Mouse (Mus musculus) lung, postnatal 0 days (tissue): ENCODE results near the gene Mfap1a. TPM values are rescaled to one million over a fixed set of nuclear protein-coding genes. Genes with fewer than 3 reads are reported as not detected.
"Not testable (repeated sequence)": the region's sequence is repeated elsewhere in the genome, so short reads cannot be mapped to it uniquely, and the experiment has no call there.

Source experiments
- ATAC-seq: fragments of 200-750 bp; cut with Nextera tagmentation; 2 replicates; pipeline ENCODE4 v1.8.0; 2017; ENCODE audit warnings: moderate library complexity
- DNase-seq: peaks from one replicate; pipeline ENCODE4 v3.0.0-alpha.2; 2016; ENCODE audit warnings: low spot score
- H3K27ac ChIP-seq: fragments of 300-500 bp; sonication (generic); 2 replicates; pipeline ENCODE4 v1.5.1; 2014; ENCODE audit warnings: antibody characterized with exemption, mild to moderate bottlenecking, low read length, mixed read lengths
- H3K27me3 ChIP-seq: fragments of 300-500 bp; sonication (generic); replicated peaks from 2 replicates; pipeline ENCODE4 v1.6.1; 2014; ENCODE audit warnings: low read length, mixed read lengths; ENCODE audit not compliant: insufficient read depth
- H3K36me3 ChIP-seq: fragments of 300-500 bp; sonication (generic); 2 replicates; pipeline ENCODE4 v1.6.1; 2014; ENCODE audit warnings: low read length, mixed read lengths; ENCODE audit not compliant: insufficient read depth
- H3K4me1 ChIP-seq: fragments of 300-500 bp; sonication (generic); 2 replicates; pipeline ENCODE4 v1.6.1; 2014; ENCODE audit warnings: antibody characterized with exemption, low read depth, low read length, mixed read lengths; ENCODE audit not compliant: insufficient read depth
- H3K4me2 ChIP-seq: fragments of 300-500 bp; sonication (generic); replicated peaks from 2 replicates; pipeline ENCODE4 v1.6.1; 2014; ENCODE audit warnings: low read depth, mild to moderate bottlenecking, low read length, moderate library complexity, mixed read lengths
- H3K4me3 ChIP-seq: fragments of 300-500 bp; sonication (generic); 2 replicates; pipeline ENCODE4 v1.5.1; 2014; ENCODE audit warnings: low read depth, low read length
- H3K9ac ChIP-seq: fragments of 300-500 bp; sonication (generic); replicated peaks from 2 replicates; pipeline ENCODE4 v1.6.1; 2014; ENCODE audit warnings: low read depth, mild to moderate bottlenecking
- H3K9me3 ChIP-seq: fragments of 300-500 bp; sonication (generic); 2 replicates; pipeline ENCODE4 v1.6.1; 2016; ENCODE audit warnings: low read length, mixed read lengths
- CTCF ChIP-seq: IDR thresholded peaks from 2 replicates; pipeline ENCODE4 v1.5.1; 2016; ENCODE audit warnings: antibody characterized with exemption, mild to moderate bottlenecking
- EP300 ChIP-seq: IDR thresholded peaks from 2 replicates; pipeline ENCODE4 v1.6.1; 2016; ENCODE audit warnings: antibody characterized with exemption, mild to moderate bottlenecking, control low read depth
- WGBS: fragments of 180-500 bp; shearing (Covaris S2); extraction: QIAGEN DNeasy Blood & Tissue Kit; methylation state at CpG from one replicate; pipeline ENCODE4 v1.1.7; 2014; 5-methylcytosine and 5-hydroxymethylcytosine counted together
- polyA plus RNA-seq: library from polyadenylated mRNA; unstranded; fragments of >200 nt; fragmentation: Nextera tagmentation; extraction: Ambion mirVana; gene quantifications from 2 replicates; pipeline ENCODE4 v1.2.1, GENCODE M21; 2015

Mfap1a gene
- polyA plus RNA-seq, 1 experiment from 2014 or later, result 16.3 TPM

DNA sequence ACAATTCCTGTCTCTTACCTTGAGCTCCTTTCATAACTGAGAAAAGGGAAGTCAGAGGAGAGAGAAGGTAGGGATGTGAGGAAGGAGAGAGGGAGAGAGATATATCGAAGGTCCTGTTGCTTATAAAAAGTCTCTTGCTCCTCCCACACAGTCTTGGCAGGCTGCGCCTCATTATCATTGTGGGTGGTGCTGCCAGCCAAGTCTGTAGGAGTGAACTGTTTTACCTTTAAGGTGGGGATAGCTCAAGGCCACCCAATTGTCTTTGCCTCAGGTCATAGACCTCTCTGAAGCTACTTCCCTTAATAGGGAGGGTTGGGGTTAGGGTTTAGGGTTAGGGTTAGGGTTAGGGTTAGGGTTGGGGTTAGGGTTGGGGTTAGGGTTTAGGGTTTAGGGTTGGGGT, 15.5 kb upstream of the Mfap1a start:
- H3K27me3 ChIP-seq, result no peaks in the 10 kb centered on the region
- H3K36me3 ChIP-seq, result no peaks in the 10 kb centered on the region
- ATAC-seq (no peak), DNase-seq (no peak)
- H3K9ac ChIP-seq, result no peak overlapping the region
- H3K9me3 ChIP-seq, result no peaks in the 10 kb centered on the region
- TF ChIP-seq EP300, result no peak
- TF ChIP-seq CTCF, result no peak
- H3K4me2 ChIP-seq, result no peak overlapping the region
- no peak overlapping the region for H3K27ac ChIP-seq
- no peak overlapping the region for H3K4me3 ChIP-seq
- no peaks in the 10 kb centered on the region for H3K4me1 ChIP-seq
- WGBS, result 79% methylated on average over 2 of the region's 2 CpGs

GRCm38 (mm10) chr2:121518711-121519110, 12.2 kb upstream of the Mfap1a start:
- H3K27me3 ChIP-seq, H3K27ac ChIP-seq, H3K4me3 ChIP-seq, H3K9ac ChIP-seq, DNase-seq, H3K4me1 ChIP-seq, ATAC-seq, H3K4me2 ChIP-seq, H3K36me3 ChIP-seq, H3K9me3 ChIP-seq: not testable (repeated sequence)
- 92% methylated on average over 4 of the region's 4 CpGs for WGBS

DNA sequence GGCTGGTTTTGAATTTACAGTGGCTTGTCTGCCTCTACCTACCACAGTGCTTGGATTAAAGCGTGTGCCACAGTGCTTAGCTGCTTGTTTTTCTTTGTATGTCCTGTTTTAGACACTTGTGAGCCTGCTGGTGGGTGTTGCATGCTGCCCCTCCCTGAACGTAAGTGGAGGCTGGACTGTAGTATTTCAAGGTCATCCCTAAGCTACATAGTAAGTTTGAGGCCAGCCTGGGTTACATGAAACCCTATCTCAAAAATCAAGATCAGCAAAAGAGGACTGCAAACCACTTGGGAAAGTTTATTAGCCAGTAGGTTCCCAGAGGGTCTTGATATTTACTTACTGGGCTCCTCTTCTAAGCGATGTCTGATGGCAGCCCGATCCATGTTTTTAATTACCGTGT, 11.6 kb upstream of the Mfap1a start:
- no peaks in the 10 kb centered on the region for H3K27me3 ChIP-seq
- no peaks in the 10 kb centered on the region for H3K4me1 ChIP-seq
- TF ChIP-seq CTCF, result no peak
- no peak for TF ChIP-seq EP300
- 92% methylated on average over 5 of the region's 5 CpGs for WGBS
- ATAC-seq, result no peak
- no peak overlapping the region for H3K4me3 ChIP-seq
- H3K9me3 ChIP-seq, result no peaks in the 10 kb centered on the region
- H3K4me2 ChIP-seq, result no peak overlapping the region
- no peak overlapping the region for H3K27ac ChIP-seq
- H3K36me3 ChIP-seq, result no peaks in the 10 kb centered on the region
- no peak for DNase-seq
- no peak overlapping the region for H3K9ac ChIP-seq

DNA sequence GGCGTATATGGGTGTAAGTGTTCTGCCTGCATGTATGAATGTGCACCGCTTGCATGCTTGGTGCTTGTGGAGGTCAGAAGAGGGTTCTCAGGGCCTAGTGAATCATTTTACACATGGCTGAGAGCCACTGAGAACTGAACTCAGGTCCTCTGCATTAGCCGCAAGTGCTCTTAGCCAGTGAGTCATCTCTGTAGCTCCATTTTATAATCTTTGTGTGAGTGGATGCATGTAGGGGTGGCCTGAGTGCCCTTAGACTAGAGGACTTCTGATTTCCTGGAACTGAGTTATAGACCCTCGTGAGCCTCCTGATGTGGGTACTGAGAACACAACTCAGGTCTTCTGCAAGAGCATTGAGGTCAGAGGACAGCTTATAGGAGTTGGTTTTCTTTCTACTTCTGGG, 7.7 kb upstream of the Mfap1a start:
- Histone ChIP-seq H3K4me1 (no peaks in the 10 kb centered on the region), H3K9me3 (no peaks in the 10 kb centered on the region), H3K4me2 (no peak overlapping the region), H3K36me3 (no peaks in the 10 kb centered on the region), H3K27me3 (no peaks in the 10 kb centered on the region), H3K4me3 (no peak overlapping the region), H3K27ac (no peak overlapping the region), H3K9ac (no peak overlapping the region)
- WGBS, result 72% methylated on average over 4 of the region's 4 CpGs
- TF ChIP-seq EP300, result peak; percentile 69
- no peak for TF ChIP-seq CTCF
- DNase-seq (peak; percentile 56), ATAC-seq (peak; percentile 76)

DNA sequence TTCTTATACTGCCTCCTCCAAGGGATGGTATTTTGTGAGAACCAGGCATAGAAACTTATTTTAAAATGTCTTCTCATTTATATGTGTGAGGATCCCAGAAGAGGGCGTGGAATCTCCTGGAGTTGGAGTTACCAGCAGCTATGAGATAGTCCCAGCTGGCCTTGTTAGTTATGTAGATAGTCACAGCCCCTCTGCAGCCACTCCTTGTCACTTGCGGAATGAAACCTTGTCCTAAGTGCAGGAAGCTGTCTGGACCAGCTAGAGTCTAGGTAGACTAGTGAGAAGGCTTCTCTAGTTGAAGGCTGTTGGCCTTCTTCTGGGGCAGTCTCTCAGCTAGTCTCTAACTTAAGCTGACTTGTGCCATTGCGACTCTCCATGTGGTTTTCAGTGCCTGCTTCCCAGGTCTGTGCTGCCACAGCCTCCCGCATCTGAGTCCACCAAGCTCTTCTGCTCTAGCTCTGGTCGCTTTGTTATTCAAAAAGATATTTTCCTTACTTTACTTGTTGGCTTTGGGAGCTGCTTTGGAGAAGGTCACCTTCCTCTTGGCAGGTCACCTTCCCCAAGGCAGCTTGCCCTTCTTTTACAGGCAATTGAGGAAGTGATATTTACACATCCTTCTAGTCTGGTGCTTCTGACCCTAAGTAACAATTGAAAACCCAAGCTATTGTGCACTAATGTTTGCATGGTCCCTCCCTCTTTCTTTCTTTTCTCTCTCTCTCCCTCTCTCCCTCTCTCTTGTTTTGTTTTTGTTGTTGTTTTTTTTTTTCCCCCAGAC, 6.7 kb upstream of the Mfap1a start:
- ATAC-seq, H3K4me2 ChIP-seq, DNase-seq, H3K4me1 ChIP-seq, H3K36me3 ChIP-seq, H3K9ac ChIP-seq, H3K27ac ChIP-seq, H3K4me3 ChIP-seq, H3K9me3 ChIP-seq, H3K27me3 ChIP-seq: not testable (repeated sequence)
- WGBS, result 97% methylated on average over 4 of the region's 5 CpGs

DNA sequence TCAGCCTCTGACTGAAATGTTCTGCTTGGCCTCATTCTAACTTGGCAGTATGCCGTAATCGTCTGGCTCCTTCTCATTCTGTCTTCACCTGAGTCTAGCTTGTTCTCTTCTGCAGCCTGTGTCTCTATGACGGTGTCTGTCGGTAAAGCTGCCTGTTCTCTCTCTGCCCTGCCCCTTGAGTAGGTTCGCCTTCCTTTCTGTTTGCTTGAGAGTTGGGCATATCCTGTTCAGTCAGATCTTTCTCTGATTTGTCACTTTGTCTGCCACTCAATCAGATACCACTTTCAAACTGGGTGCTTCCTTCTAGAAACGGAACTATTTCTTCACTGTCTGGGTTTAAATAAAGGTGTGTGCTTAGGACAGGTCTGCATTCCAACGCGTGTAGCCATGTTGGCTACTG, 4.9 kb upstream of the Mfap1a start:
- TF ChIP-seq CTCF (no peak), EP300 (no peak)

DNA sequence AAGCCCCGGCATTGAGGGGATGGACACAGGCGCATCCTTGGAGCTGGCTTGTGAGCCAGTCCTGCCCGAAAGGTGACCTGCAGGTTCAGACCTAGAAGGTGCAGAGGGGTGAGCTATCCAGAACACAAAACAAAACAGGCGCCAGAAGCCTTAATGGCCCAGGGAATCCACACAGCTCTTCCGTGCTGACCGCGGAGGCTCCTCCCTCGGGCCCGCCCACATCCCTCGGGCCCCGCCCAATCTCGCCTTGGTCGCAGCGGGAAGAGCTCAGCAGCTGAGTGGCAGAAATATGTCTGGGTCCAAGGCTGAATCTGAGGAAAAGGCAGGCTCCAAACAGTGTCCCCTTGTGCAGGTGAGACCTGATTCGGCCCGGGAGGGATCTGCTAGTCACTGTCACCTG, 3.1 kb upstream of the Mfap1a start:
- peak overlapping the region; percentile 40 for H3K4me3 ChIP-seq
- no peak overlapping the region for H3K27ac ChIP-seq
- H3K4me1 ChIP-seq, result peaks cover 4% of the 10 kb centered on the region; the same call in 1 of the 2 replicates
- H3K36me3 ChIP-seq, result no peaks in the 10 kb centered on the region
- WGBS, result 18% methylated on average over 16 of the region's 16 CpGs
- H3K9me3 ChIP-seq, result no peaks in the 10 kb centered on the region
- TF ChIP-seq EP300 (no peak), CTCF (no peak)
- no peaks in the 10 kb centered on the region for H3K27me3 ChIP-seq
- peak overlapping the region; percentile 36; the same call in 1 of the 2 replicates for H3K9ac ChIP-seq
- H3K4me2 ChIP-seq, result peak overlapping the region; percentile 54
- ATAC-seq (peak; percentile 77), DNase-seq (peak; percentile 72)

More for the DNA sequence above, 4.9 kb upstream of the Mfap1a start:
- H3K36me3 ChIP-seq, result no peaks in the 10 kb centered on the region
- no peaks in the 10 kb centered on the region for H3K9me3 ChIP-seq
- H3K27me3 ChIP-seq, result no peaks in the 10 kb centered on the region
- peak; percentile 12 for DNase-seq
- no peak overlapping the region for H3K9ac ChIP-seq
- H3K4me3 ChIP-seq, result no peak overlapping the region
- H3K4me1 ChIP-seq, result peaks cover 4% of the 10 kb centered on the region; the same call in 1 of the 2 replicates
- no peak overlapping the region for H3K4me2 ChIP-seq
- 88% methylated on average over 8 of the region's 8 CpGs for WGBS
- no peak for ATAC-seq
- no peak overlapping the region for H3K27ac ChIP-seq
